Mouse (Mus musculus) E14TG2a.4 (cell line): ENCODE data around the gene Smyd3.

Experiments
- CTCF ChIP-seq: conservative IDR thresholded peaks from 2 replicates; pipeline ENCODE4 v1.5.1; 2014; ENCODE audit warnings: low read length
- NANOG ChIP-seq: IDR thresholded peaks from 2 replicates; pipeline ENCODE4 v1.6.1; 2014; ENCODE audit warnings: borderline replicate concordance, low read length, mixed read lengths
- POU5F1 ChIP-seq: IDR thresholded peaks from 2 replicates; pipeline ENCODE4 v1.6.1; 2014; ENCODE audit warnings: low read length, borderline replicate concordance

GRCm38 (mm10) chr1:179324271-179324670 is 193.6 kb downstream of the Smyd3 start:
- TF ChIP-seq CTCF (no peak), POU5F1 (no peak), NANOG (no peak)
